Mouse (Mus musculus) heart, adult 2 months (tissue): Measurements from ENCODE around the gene Cog5. TPM values are rescaled to one million over a fixed set of nuclear protein-coding genes. Genes with fewer than 3 reads are reported as not detected.

Experiments used
- DNase-seq, 2 experiments: peaks; one replicate each; pipeline ENCODE4 v3.0.0; 2021
- H3K27ac ChIP-seq: fragments of 200-600 bp; 2 replicates; pipeline ENCODE4 v1.8.1; 2022
- H3K27me3 ChIP-seq: fragments of 200-500 bp; 2 replicates; pipeline ENCODE4 v1.6.1; 2012; ENCODE audit warnings: mild to moderate bottlenecking, low read length, inconsistent platforms, mixed read lengths; ENCODE audit not compliant: control insufficient read depth, insufficient read depth
- H3K36me3 ChIP-seq: fragments of 200-500 bp; 2 replicates; pipeline ENCODE4 v1.6.1; 2012; ENCODE audit warnings: low read length, inconsistent platforms; ENCODE audit not compliant: control insufficient read depth, insufficient read depth
- H3K4me1 ChIP-seq: fragments of 200-500 bp; 2 replicates; pipeline ENCODE4 v1.6.1; 2011; ENCODE audit warnings: low read length; ENCODE audit not compliant: control insufficient read depth, insufficient read depth
- H3K4me3 ChIP-seq: fragments of 200-600 bp; 2 replicates; pipeline ENCODE4 v1.8.1; 2022
- H3K79me2 ChIP-seq: fragments of 200-500 bp; replicated peaks from 2 replicates; pipeline ENCODE4 v1.6.1; 2012; ENCODE audit warnings: mild to moderate bottlenecking, inconsistent platforms, low read length, moderate library complexity, mixed read lengths; ENCODE audit not compliant: control insufficient read depth, insufficient read depth
- H3K9ac ChIP-seq: fragments of 200-500 bp; 2 replicates; pipeline ENCODE4 v1.6.1; 2012; ENCODE audit warnings: low read depth, mild to moderate bottlenecking, control low read depth, inconsistent platforms, low read length, mixed read lengths
- CTCF ChIP-seq: fragments of 200-600 bp; IDR thresholded peaks from 2 replicates; pipeline ENCODE4 v1.8.1; 2022; ENCODE audit warnings: antibody characterized with exemption, mild to moderate bottlenecking, moderate library complexity
- EP300 ChIP-seq: fragments of 200-500 bp; IDR thresholded peaks from 2 replicates; pipeline ENCODE4 v1.6.1; 2011; ENCODE audit warnings: low read depth, low read length, control low read depth; ENCODE audit not compliant: insufficient read depth
- POLR2A ChIP-seq: fragments of 200-500 bp; IDR thresholded peaks from 2 replicates; pipeline ENCODE4 v1.6.1; 2011; ENCODE audit warnings: mild to moderate bottlenecking, low read depth, low read length, control low read depth; ENCODE audit not compliant: insufficient read depth
- WGBS: fragments of 180-500 bp; shearing (Covaris S2); methylation state at CpG from one replicate; pipeline ENCODE4 v1.1.7; 2018; 5-methylcytosine and 5-hydroxymethylcytosine counted together
- intact Hi-C: fragments of 180-260 bp; cut with DNase I; formaldehyde crosslinking; loops from one replicate; pipeline ENCODE4 v1.15.1; 2025
- polyA plus RNA-seq: library from polyadenylated mRNA; depleted of rRNA; stranded (reverse); fragments of >200 nt; gene quantifications from 2 replicates; pipeline ENCODE4 v1.2.3, GENCODE M21; 2012
- total RNA-seq, 2 experiments: library from RNA; stranded (reverse); gene quantifications; 2 replicates each; pipeline ENCODE4 v1.2.3; 2021

The Cog5 gene
- total and polyA plus RNA-seq, 3 experiments = 24.7 to 58.3 (median 55.8) TPM

GRCm38 (mm10) chr12:31726707-31727106, 72.0 kb downstream of the Cog5 start:
- TF ChIP-seq EP300 = no peak
- no peak for TF ChIP-seq POLR2A
- TF ChIP-seq CTCF = no peak
- H3K27ac ChIP-seq = no peak overlapping the region

DNA sequence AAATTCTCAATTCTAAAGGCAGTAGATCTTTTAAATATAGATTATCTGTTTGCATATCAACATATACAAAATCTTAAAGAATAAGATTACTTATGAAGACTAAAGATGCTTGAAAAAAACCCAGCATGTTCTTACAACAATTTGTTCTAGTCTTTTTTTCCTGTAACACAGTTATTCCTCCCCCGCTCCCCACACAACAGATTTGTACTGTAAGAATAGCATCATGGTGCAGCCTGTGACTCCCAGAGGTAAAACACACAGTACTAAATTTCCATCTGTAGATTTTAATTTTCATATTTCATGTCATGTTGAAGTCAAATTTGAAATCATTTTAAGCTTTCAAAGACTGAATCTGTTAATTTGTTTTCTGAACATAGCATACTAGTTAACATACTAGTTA, 75.5 kb downstream of the Cog5 start:
- TF ChIP-seq CTCF = no peak
- TF ChIP-seq EP300 = no peak
- 90% methylated on average over 1 of the region's 1 CpGs for WGBS
- intact Hi-C loops = no loop called here

More at GRCm38 (mm10) chr12:31726707-31727106, 72.0 kb downstream of the Cog5 start:
- H3K27me3 ChIP-seq = no peaks in the 10 kb centered on the region
- no peak overlapping the region for H3K9ac ChIP-seq
- no peaks in the 10 kb centered on the region for H3K79me2 ChIP-seq
- no peaks in the 10 kb centered on the region; the same call in 1 of the 2 replicates for H3K4me1 ChIP-seq
- no peak for DNase-seq
- peaks cover 4% of the 10 kb centered on the region for H3K36me3 ChIP-seq
- H3K4me3 ChIP-seq = no peak overlapping the region
- 73% methylated on average over 1 of the region's 1 CpGs for WGBS
- intact Hi-C loops = loop anchor here (5.0 kb wide), 1 partner anchor 121 kb away; no protein-coding TSS in a partner anchor

GRCm38 (mm10) chr12:31734616-31735015, 79.9 kb downstream of the Cog5 start:
- Histone ChIP-seq H3K27me3 (no peaks in the 10 kb centered on the region), H3K4me1 (no peaks in the 10 kb centered on the region; the same call in 1 of the 2 replicates), H3K27ac (no peak overlapping the region), H3K36me3 (no peaks in the 10 kb centered on the region), H3K79me2 (no peaks in the 10 kb centered on the region), H3K9ac (no peak overlapping the region), H3K4me3 (no peak overlapping the region)
- DNase-seq = no peak
- TF ChIP-seq EP300 = no peak
- TF ChIP-seq POLR2A = no peak
- no peak for TF ChIP-seq CTCF
- WGBS = 81% methylated on average over 2 of the region's 2 CpGs
- intact Hi-C loops = no loop called here

More for the DNA sequence above, 75.5 kb downstream of the Cog5 start:
- no peak for DNase-seq
- Histone ChIP-seq H3K36me3 (peaks cover 3% of the 10 kb centered on the region), H3K27me3 (no peaks in the 10 kb centered on the region), H3K79me2 (no peaks in the 10 kb centered on the region), H3K4me3 (no peak overlapping the region), H3K9ac (no peak overlapping the region), H3K4me1 (no peaks in the 10 kb centered on the region; the same call in 1 of the 2 replicates), H3K27ac (no peak overlapping the region)

GRCm38 (mm10) chr12:31747301-31747700, 92.6 kb downstream of the Cog5 start:
- peaks cover 3% of the 10 kb centered on the region; the same call in 1 of the 2 replicates for H3K79me2 ChIP-seq
- H3K4me3 ChIP-seq = no peak overlapping the region
- no peaks in the 10 kb centered on the region for H3K36me3 ChIP-seq
- intact Hi-C loops = no loop called here
- TF ChIP-seq CTCF = no peak
- TF ChIP-seq EP300 = no peak
- no peak for TF ChIP-seq POLR2A
- no peak overlapping the region for H3K27ac ChIP-seq
- no peaks in the 10 kb centered on the region for H3K27me3 ChIP-seq
- no peaks in the 10 kb centered on the region for H3K4me1 ChIP-seq
- no peak overlapping the region for H3K9ac ChIP-seq
- WGBS = 87% methylated on average over 8 of the region's 8 CpGs
- no peak for DNase-seq

GRCm38 (mm10) chr12:31749846-31750245, 95.2 kb downstream of the Cog5 start:
- no peak for DNase-seq
- TF ChIP-seq CTCF (no peak), POLR2A (no peak), EP300 (no peak)
- H3K27ac ChIP-seq = no peak overlapping the region
- H3K79me2 ChIP-seq = no peaks in the 10 kb centered on the region
- no peaks in the 10 kb centered on the region for H3K27me3 ChIP-seq
- WGBS = 98% methylated on average over 4 of the region's 4 CpGs
- no peaks in the 10 kb centered on the region for H3K4me1 ChIP-seq
- intact Hi-C loops = no loop called here
- H3K9ac ChIP-seq = no peak overlapping the region
- no peaks in the 10 kb centered on the region for H3K36me3 ChIP-seq
- H3K4me3 ChIP-seq = no peak overlapping the region

- Histone ChIP-seq H3K36me3 (no peaks in the 10 kb centered on the region), H3K27ac (no peak overlapping the region), H3K4me3 (no peak overlapping the region), H3K9ac (no peak overlapping the region), H3K27me3 (no peaks in the 10 kb centered on the region), H3K4me1 (peaks cover 3% of the 10 kb centered on the region), H3K79me2 (no peaks in the 10 kb centered on the region)
- TF ChIP-seq POLR2A (no peak), CTCF (no peak), EP300 (no peak)
- no peak for DNase-seq
- intact Hi-C loops = no loop called here
- WGBS = 84% methylated on average over 2 of the region's 2 CpGs
Measured at GRCm38 (mm10) chr12:31754465-31754864, 99.8 kb downstream of the Cog5 start.
